Mouse (Mus musculus): ENCODE data around the gene Plekhb1.

DNA sequence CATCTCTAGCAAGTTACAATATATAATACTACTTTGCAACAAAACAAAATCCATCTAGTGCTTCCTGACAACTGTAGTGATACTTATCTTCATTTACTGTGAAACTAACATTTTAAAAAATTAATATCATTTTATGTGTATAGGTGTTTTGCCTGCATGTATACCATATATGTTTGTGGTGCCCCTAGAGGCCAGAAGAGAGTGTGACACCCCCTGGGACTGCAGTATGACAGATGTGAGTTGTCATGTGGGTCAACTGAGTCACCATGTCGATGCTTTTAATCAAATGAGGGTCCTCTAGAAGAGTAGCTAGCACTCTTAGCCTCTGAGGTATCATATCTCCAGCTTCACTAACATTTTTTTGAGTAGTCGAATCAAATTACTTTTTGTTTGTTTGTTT lies 39.9 kb downstream of the Plekhb1 start:
- TF ChIP-seq CTCF (IDR thresholded peaks at IDR 0.05; ENCODE audit: borderline replicate concordance, insufficient read depth, low read length), result no peak
- no peak for TF ChIP-seq POLR2A (IDR thresholded peaks at IDR 0.05; ENCODE audit: low read depth, low read length)

Data from embryonic fibroblast, embryonic 13.5 days (primary cell).